Mouse (Mus musculus): ENCODE measurements at regions not wholly inside any gene's neighbourhood (a gene's known extent, or its start where the extent isn't known, plus 50 kb on each side); places are given as distances from the start of the nearest gene placed in this dataset.
"Not testable (repeated sequence)": the region's sequence is repeated elsewhere in the genome, so short reads cannot be mapped to it uniquely, and the experiment has no call there.

DNA sequence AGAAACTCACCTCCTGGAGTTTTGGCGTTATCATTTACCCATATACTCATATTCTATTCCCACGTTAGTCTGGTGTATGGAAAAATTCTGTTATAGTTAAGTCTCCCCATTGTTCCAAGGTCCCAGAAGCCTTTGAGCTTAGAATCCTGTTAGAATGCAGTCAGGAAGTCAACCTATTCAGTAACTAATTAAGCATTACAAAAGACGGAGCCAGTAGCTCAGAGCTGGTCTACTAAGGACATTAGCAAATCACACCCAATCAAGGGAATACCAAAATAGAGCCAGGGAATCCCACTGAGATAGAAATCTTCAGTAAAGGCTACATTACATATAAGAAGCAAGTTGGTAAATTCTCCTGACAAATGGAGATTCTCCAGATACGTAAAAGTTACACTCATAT lies 344.3 kb upstream of the Gm28269 start:
- not testable (repeated sequence) for H3K9me3 ChIP-seq (ENCODE audit: low read length); H3K4me3 ChIP-seq (replicated peaks; ENCODE audit: low read length); H3K36me3 ChIP-seq (ENCODE audit: insufficient read depth, low read length); H3K27me3 ChIP-seq (ENCODE audit: insufficient read depth, low read length)
- peaks cover 11% of the 10 kb centered on the region for H3K4me1 ChIP-seq (replicated peaks; ENCODE audit: low read depth, low read length)
- TF ChIP-seq NANOG (IDR thresholded peaks at IDR 0.05; ENCODE audit: borderline replicate concordance, low read length) (peak; percentile 11; the same call in 1 of the 2 replicates), POU5F1 (IDR thresholded peaks at IDR 0.05; ENCODE audit: borderline replicate concordance, low read length) (peak; percentile 41; the same call in 1 of the 2 replicates)

All from E14TG2a.4 (cell line).